Mouse (Mus musculus): Measurements from ENCODE around the gene Ttyh3. TPM values are rescaled to one million over a fixed set of nuclear protein-coding genes. Genes with fewer than 3 reads are reported as not detected.

Ttyh3 gene
- polyA plus RNA-seq, 1 experiment from 2014 or later = 8.5 TPM

GRCm38 (mm10) chr5:140582995-140583731, 65.7 kb downstream of the Ttyh3 start:
- Histone ChIP-seq H3K4me2 (replicated peaks; ENCODE audit: low read depth) (no peak overlapping the region), H3K4me3 (ENCODE audit: low read depth, low read length) (no peak overlapping the region), H3K4me1 (replicated peaks; ENCODE audit: control insufficient read depth, insufficient read depth) (no peaks in the 10 kb centered on the region), H3K9ac (ENCODE audit: low read length) (no peak overlapping the region), H3K27me3 (ENCODE audit: control insufficient read depth, insufficient read depth, low read length) (no peaks in the 10 kb centered on the region), H3K36me3 (ENCODE audit: control insufficient read depth, insufficient read depth, low read length) (no peaks in the 10 kb centered on the region), H3K27ac (replicated peaks) (no peak overlapping the region), H3K9me3 (ENCODE audit: control insufficient read depth, low read length) (no peaks in the 10 kb centered on the region)
- DNase-seq (ENCODE audit: low spot score) (no peak), ATAC-seq (ENCODE audit: low FRiP score, low TSS enrichment) (no peak)
- no peak for TF ChIP-seq CTCF (IDR thresholded peaks at IDR 0.05; ENCODE audit: low read depth)
- TF ChIP-seq EP300 (optimal IDR thresholded peaks at IDR 0.05) = no peak
- WGBS = 49% methylated on average over 8 of the region's 8 CpGs

GRCm38 (mm10) chr5:140581569-140581968, 67.3 kb downstream of the Ttyh3 start:
- H3K4me3 ChIP-seq (ENCODE audit: low read depth, low read length) = no peak overlapping the region
- TF ChIP-seq EP300 (optimal IDR thresholded peaks at IDR 0.05) (no peak), CTCF (IDR thresholded peaks at IDR 0.05; ENCODE audit: low read depth) (no peak)
- H3K4me2 ChIP-seq (replicated peaks; ENCODE audit: low read depth) = no peak overlapping the region
- H3K36me3 ChIP-seq (ENCODE audit: control insufficient read depth, insufficient read depth, low read length) = no peaks in the 10 kb centered on the region
- DNase-seq (ENCODE audit: low spot score) = no peak
- H3K4me1 ChIP-seq (replicated peaks; ENCODE audit: control insufficient read depth, insufficient read depth) = no peaks in the 10 kb centered on the region
- no peak overlapping the region for H3K9ac ChIP-seq (ENCODE audit: low read length)
- H3K27ac ChIP-seq (replicated peaks) = no peak overlapping the region
- 16% methylated on average over 5 of the region's 5 CpGs for WGBS
- no peaks in the 10 kb centered on the region for H3K27me3 ChIP-seq (ENCODE audit: control insufficient read depth, insufficient read depth, low read length)
- no peaks in the 10 kb centered on the region for H3K9me3 ChIP-seq (ENCODE audit: control insufficient read depth, low read length)
- peak; percentile 55; the same call in 1 of the 2 replicates for ATAC-seq (ENCODE audit: low FRiP score, low TSS enrichment)

DNA sequence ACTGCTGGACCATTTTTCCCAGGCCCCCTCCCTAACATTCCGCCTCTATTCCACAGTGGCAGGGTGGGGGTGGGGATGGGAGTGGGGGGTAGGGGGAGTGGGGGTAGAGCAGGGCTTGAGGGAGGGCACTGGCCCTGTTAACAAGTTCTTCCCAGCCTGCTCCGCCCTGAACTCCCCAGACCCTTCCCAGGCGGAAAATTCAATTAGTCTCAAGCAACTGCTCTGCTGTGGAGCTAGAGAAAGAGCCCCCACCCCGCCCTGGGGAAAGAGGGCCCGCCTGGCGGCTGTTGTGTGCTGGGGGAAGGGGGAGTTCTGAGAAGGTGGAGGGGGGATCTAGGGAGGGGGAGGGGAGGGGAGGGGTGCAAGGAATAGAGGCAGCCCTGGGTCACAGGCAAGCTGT, 69.1 kb downstream of the Ttyh3 start:
- no peak for DNase-seq (ENCODE audit: low spot score)
- Histone ChIP-seq H3K4me3 (ENCODE audit: low read depth, low read length) (no peak overlapping the region), H3K36me3 (ENCODE audit: control insufficient read depth, insufficient read depth, low read length) (no peaks in the 10 kb centered on the region), H3K9ac (ENCODE audit: low read length) (no peak overlapping the region), H3K27ac (replicated peaks) (no peak overlapping the region), H3K4me2 (replicated peaks; ENCODE audit: low read depth) (no peak overlapping the region), H3K9me3 (ENCODE audit: control insufficient read depth, low read length) (no peaks in the 10 kb centered on the region), H3K4me1 (replicated peaks; ENCODE audit: control insufficient read depth, insufficient read depth) (no peaks in the 10 kb centered on the region), H3K27me3 (ENCODE audit: control insufficient read depth, insufficient read depth, low read length) (no peaks in the 10 kb centered on the region)
- 49% methylated on average over 6 of the region's 6 CpGs for whole genome bisulfite sequencing
- peak; percentile 40; the same call in 1 of the 2 replicates for ATAC-seq (ENCODE audit: low FRiP score, low TSS enrichment)
- TF ChIP-seq CTCF (IDR thresholded peaks at IDR 0.05; ENCODE audit: low read depth) (no peak), EP300 (optimal IDR thresholded peaks at IDR 0.05) (no peak)

DNA sequence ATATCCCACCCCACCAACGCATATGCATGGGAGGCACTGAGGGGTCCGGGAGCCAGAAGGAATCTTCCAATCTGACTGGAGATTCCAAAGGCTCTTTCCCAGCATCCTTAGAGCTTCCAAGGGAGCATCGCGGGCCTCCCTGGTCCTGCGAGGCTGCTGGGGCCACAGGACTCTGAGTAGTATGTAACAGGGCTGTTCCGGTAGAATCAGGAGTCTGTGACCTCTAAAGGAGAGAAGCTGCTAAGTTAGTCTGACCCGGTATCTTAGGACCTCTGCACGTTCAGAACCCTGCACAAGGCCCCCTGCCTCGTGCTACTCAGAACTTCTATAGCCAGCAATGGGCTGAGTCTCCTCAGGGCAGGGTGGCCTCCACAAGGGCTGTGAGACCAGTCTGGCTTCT, 69.6 kb downstream of the Ttyh3 start:
- Histone ChIP-seq H3K9ac (ENCODE audit: low read length) (no peak overlapping the region), H3K27me3 (ENCODE audit: control insufficient read depth, insufficient read depth, low read length) (no peaks in the 10 kb centered on the region), H3K9me3 (ENCODE audit: control insufficient read depth, low read length) (no peaks in the 10 kb centered on the region), H3K4me3 (ENCODE audit: low read depth, low read length) (no peak overlapping the region), H3K27ac (replicated peaks) (no peak overlapping the region), H3K4me1 (replicated peaks; ENCODE audit: control insufficient read depth, insufficient read depth) (no peaks in the 10 kb centered on the region), H3K36me3 (ENCODE audit: control insufficient read depth, insufficient read depth, low read length) (no peaks in the 10 kb centered on the region), H3K4me2 (replicated peaks; ENCODE audit: low read depth) (no peak overlapping the region)
- ATAC-seq (ENCODE audit: low FRiP score, low TSS enrichment) (no peak), DNase-seq (ENCODE audit: low spot score) (no peak)
- TF ChIP-seq CTCF (IDR thresholded peaks at IDR 0.05; ENCODE audit: low read depth) = no peak
- TF ChIP-seq EP300 (optimal IDR thresholded peaks at IDR 0.05) = no peak
- WGBS = 50% methylated on average over 9 of the region's 9 CpGs

GRCm38 (mm10) chr5:140575381-140575866, 73.4 kb downstream of the Ttyh3 start:
- Histone ChIP-seq H3K4me2 (replicated peaks; ENCODE audit: low read depth) (no peak overlapping the region), H3K9ac (ENCODE audit: low read length) (no peak overlapping the region), H3K4me3 (ENCODE audit: low read depth, low read length) (no peak overlapping the region), H3K27me3 (ENCODE audit: control insufficient read depth, insufficient read depth, low read length) (no peaks in the 10 kb centered on the region), H3K9me3 (ENCODE audit: control insufficient read depth, low read length) (no peaks in the 10 kb centered on the region), H3K36me3 (ENCODE audit: control insufficient read depth, insufficient read depth, low read length) (no peaks in the 10 kb centered on the region), H3K4me1 (replicated peaks; ENCODE audit: control insufficient read depth, insufficient read depth) (no peaks in the 10 kb centered on the region), H3K27ac (replicated peaks) (no peak overlapping the region)
- TF ChIP-seq CTCF (IDR thresholded peaks at IDR 0.05; ENCODE audit: low read depth) (no peak), EP300 (optimal IDR thresholded peaks at IDR 0.05) (no peak)
- DNase-seq (ENCODE audit: low spot score) (no peak), ATAC-seq (ENCODE audit: low FRiP score, low TSS enrichment) (no peak)
- WGBS = 58% methylated on average over 5 of the region's 5 CpGs

DNA sequence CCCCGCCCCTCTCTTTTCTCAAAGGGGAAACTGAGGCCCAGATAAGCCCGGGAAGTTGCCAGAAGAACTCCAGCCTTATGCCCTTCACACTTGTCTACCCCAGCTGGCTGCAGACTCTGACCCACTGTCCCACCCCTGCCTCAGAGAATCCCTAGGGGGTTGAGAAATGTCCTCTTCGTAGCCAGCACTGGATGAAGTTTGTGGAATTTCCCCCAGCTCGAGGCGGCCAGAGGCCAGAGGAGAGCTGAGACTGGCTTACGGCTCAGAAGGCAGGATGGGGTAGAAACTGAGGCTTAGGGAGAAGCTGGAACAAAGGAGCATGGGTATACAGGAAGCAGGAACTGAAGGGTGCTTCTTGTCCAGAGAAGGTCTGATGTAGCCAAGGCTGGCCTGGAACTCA, 76.2 kb downstream of the Ttyh3 start:
- Histone ChIP-seq H3K27me3 (ENCODE audit: control insufficient read depth, insufficient read depth, low read length) (no peaks in the 10 kb centered on the region), H3K4me3 (ENCODE audit: low read depth, low read length) (no peak overlapping the region), H3K9ac (ENCODE audit: low read length) (no peak overlapping the region), H3K36me3 (ENCODE audit: control insufficient read depth, insufficient read depth, low read length) (no peaks in the 10 kb centered on the region), H3K27ac (replicated peaks) (no peak overlapping the region), H3K4me1 (replicated peaks; ENCODE audit: control insufficient read depth, insufficient read depth) (no peaks in the 10 kb centered on the region), H3K9me3 (ENCODE audit: control insufficient read depth, low read length) (no peaks in the 10 kb centered on the region), H3K4me2 (replicated peaks; ENCODE audit: low read depth) (no peak overlapping the region)
- 53% methylated on average over 6 of the region's 6 CpGs for WGBS
- no peak for TF ChIP-seq CTCF (IDR thresholded peaks at IDR 0.05; ENCODE audit: low read depth)
- no peak for TF ChIP-seq EP300 (optimal IDR thresholded peaks at IDR 0.05)
- DNase-seq (ENCODE audit: low spot score) (no peak), ATAC-seq (ENCODE audit: low FRiP score, low TSS enrichment) (no peak)

Data from stomach, postnatal 0 days (tissue).